Mouse (Mus musculus) liver, embryonic 14.5 days (tissue): ENCODE results near the gene Casp2. TPM values are rescaled to one million over a fixed set of nuclear protein-coding genes. Genes with fewer than 3 reads are reported as not detected.

Source experiments
- ATAC-seq: fragments of 200-750 bp; cut with Nextera tagmentation; 2 replicates; pipeline ENCODE4 v1.8.0; 2017; ENCODE audit warnings: moderate number of reproducible peaks, mild to moderate bottlenecking, moderate library complexity; ENCODE audit not compliant: insufficient read depth
- DNase-seq, 3 experiments: peaks; one replicate each; pipeline ENCODE4 v3.0.0-alpha.2; 2012 to 2013; ENCODE audit warnings: low read depth in 3 of 3, low spot score in 3 of 3
- H3K27ac ChIP-seq: fragments of 300-500 bp; sonication (generic); 2 replicates; pipeline ENCODE4 v1.5.1; 2014; ENCODE audit warnings: moderate library complexity, mild to moderate bottlenecking, control low read depth, inconsistent platforms
- H3K27me3 ChIP-seq: fragments of 300-500 bp; sonication (generic); 2 replicates; pipeline ENCODE4 v1.6.1; 2014; ENCODE audit warnings: mild to moderate bottlenecking, low read length, moderate library complexity; ENCODE audit not compliant: control insufficient read depth, insufficient read depth
- H3K36me3 ChIP-seq: fragments of 300-500 bp; sonication (generic); replicated peaks from 2 replicates; pipeline ENCODE4 v1.6.1; 2014; ENCODE audit warnings: low read depth; ENCODE audit not compliant: control insufficient read depth, insufficient read depth
- H3K4me1 ChIP-seq, 2 experiments: fragments of 200-500 bp in 1 of 2; fragments of 300-500 bp in 1 of 2; sonication (generic) in 1 of 2; replicated peaks; 2 replicates each; pipeline ENCODE4 v1.6.1; 2012 to 2014; ENCODE audit warnings: antibody characterized with exemption in 1 of 2, inconsistent platforms in 1 of 2, low read length in 1 of 2; ENCODE audit not compliant: control insufficient read depth in 2 of 2, insufficient read depth in 2 of 2
- H3K4me2 ChIP-seq: fragments of 300-500 bp; sonication (generic); 2 replicates; pipeline ENCODE4 v1.6.1; 2014; ENCODE audit warnings: low read depth, mild to moderate bottlenecking, control low read depth, moderate library complexity
- H3K4me3 ChIP-seq, 2 experiments: fragments of 200-500 bp in 1 of 2; fragments of 300-500 bp in 1 of 2; sonication (generic) in 1 of 2; 2 replicates each; pipeline ENCODE4 v1.5.1; 2012 to 2014; ENCODE audit warnings: low read depth in 2 of 2, low read length in 2 of 2, mild to moderate bottlenecking in 2 of 2, control low read depth in 1 of 2, inconsistent platforms in 1 of 2, moderate library complexity in 1 of 2; ENCODE audit not compliant: insufficient read depth in 1 of 2
- H3K9ac ChIP-seq: fragments of 300-500 bp; sonication (generic); replicated peaks from 2 replicates; pipeline ENCODE4 v1.6.1; 2014; ENCODE audit warnings: mild to moderate bottlenecking, control low read depth, moderate library complexity
- H3K9me3 ChIP-seq: fragments of 300-500 bp; sonication (generic); 2 replicates; pipeline ENCODE4 v1.6.1; 2016; ENCODE audit warnings: low read length, mixed read lengths; ENCODE audit not compliant: control insufficient read depth
- CTCF ChIP-seq: IDR thresholded peaks from 2 replicates; pipeline ENCODE4 v1.5.1; 2016; ENCODE audit warnings: antibody characterized with exemption, low read depth, control low read depth
- EP300 ChIP-seq: IDR thresholded peaks from 2 replicates; pipeline ENCODE4 v1.6.1; 2016; ENCODE audit warnings: antibody characterized with exemption, low read depth
- WGBS: fragments of 180-500 bp; shearing (Covaris S2); extraction: QIAGEN DNeasy Blood & Tissue Kit; methylation state at CpG from one replicate; pipeline ENCODE4 v1.1.7; 2014; ENCODE audit not compliant: insufficient replicate concordance; 5-methylcytosine and 5-hydroxymethylcytosine counted together
- polyA plus RNA-seq, 2 experiments: library from polyadenylated mRNA; depleted of rRNA in 1 of 2; stranded (reverse) in 1 of 2; unstranded in 1 of 2; fragments of >200 nt; fragmentation: Nextera tagmentation in 1 of 2; extraction: Ambion mirVana in 1 of 2; gene quantifications; 2 replicates each; pipeline versions ENCODE4 v1.2.1 to v1.2.3; 2012 to 2014

Casp2 gene
- polyA plus RNA-seq, 2 experiments, result 21.9 to 26.1 TPM

GRCm38 (mm10) chr6:42247173-42247572, 17.6 kb upstream of the Casp2 start:
- peaks cover 12 to 16% of the 10 kb centered on the region in 2 experiments for H3K4me1 ChIP-seq
- WGBS, result 17% methylated on average over 8 of the region's 8 CpGs
- H3K27me3 ChIP-seq, result no peaks in the 10 kb centered on the region
- no peak overlapping the region for H3K4me2 ChIP-seq
- ATAC-seq, result no peak; the same call in 1 of the 2 replicates
- H3K27ac ChIP-seq, result no peak overlapping the region
- no peaks in the 10 kb centered on the region for H3K9me3 ChIP-seq
- no peaks in the 10 kb centered on the region for H3K36me3 ChIP-seq
- no peak overlapping the region for H3K9ac ChIP-seq
- no peak overlapping the region for H3K4me3 ChIP-seq
- TF ChIP-seq EP300 (no peak), CTCF (no peak)
- DNase-seq, result peak in 1 of 3 experiments; percentile 37

GRCm38 (mm10) chr6:42247981-42248380, 16.8 kb upstream of the Casp2 start:
- no peaks in the 10 kb centered on the region for H3K36me3 ChIP-seq
- H3K4me3 ChIP-seq, result no peak overlapping the region
- H3K4me2 ChIP-seq, result no peak overlapping the region
- H3K27ac ChIP-seq, result no peak overlapping the region
- no peaks in the 10 kb centered on the region for H3K9me3 ChIP-seq
- H3K9ac ChIP-seq, result no peak overlapping the region
- H3K4me1 ChIP-seq, result peaks cover 12 to 16% of the 10 kb centered on the region in 2 experiments
- TF ChIP-seq CTCF, result no peak
- no peak for TF ChIP-seq EP300
- H3K27me3 ChIP-seq, result no peaks in the 10 kb centered on the region
- DNase-seq (no peak), ATAC-seq (no peak)
- 81% methylated on average over 1 of the region's 1 CpGs for WGBS

GRCm38 (mm10) chr6:42251791-42252190, 13.0 kb upstream of the Casp2 start:
- no peak overlapping the region for H3K4me3 ChIP-seq
- H3K36me3 ChIP-seq, result no peaks in the 10 kb centered on the region
- no peaks in the 10 kb centered on the region for H3K27me3 ChIP-seq
- no peak overlapping the region for H3K4me2 ChIP-seq
- H3K9me3 ChIP-seq, result no peaks in the 10 kb centered on the region
- ATAC-seq, result no peak
- no peak for DNase-seq
- H3K27ac ChIP-seq, result no peak overlapping the region
- H3K9ac ChIP-seq, result no peak overlapping the region
- H3K4me1 ChIP-seq, result peaks cover 2 to 5% of the 10 kb centered on the region in 2 experiments; a peak in 3 of 4 replicates
- WGBS, result 62% methylated on average over 4 of the region's 4 CpGs
- TF ChIP-seq EP300 (no peak), CTCF (no peak)

- ATAC-seq, result no peak
Observed at GRCm38 (mm10) chr6:42253103-42253502, 11.7 kb upstream of the Casp2 start.

GRCm38 (mm10) chr6:42257303-42257863, 7.4 kb upstream of the Casp2 start:
- 10% methylated on average over 11 of the region's 11 CpGs for WGBS
- ATAC-seq, result peak; percentile 85
- peaks cover 3 to 11% of the 10 kb centered on the region in 2 experiments; a peak in 2 of 4 replicates for H3K4me1 ChIP-seq
- no peak overlapping the region for H3K27ac ChIP-seq
- TF ChIP-seq EP300 (0 out of 2 replicates have a peak, but pooled peaks have one; percentile 38), CTCF (peak; percentile 87)
- no peak overlapping the region for H3K4me3 ChIP-seq
- H3K4me2 ChIP-seq, result no peak overlapping the region
- no peaks in the 10 kb centered on the region for H3K9me3 ChIP-seq
- no peaks in the 10 kb centered on the region for H3K27me3 ChIP-seq
- H3K9ac ChIP-seq, result no peak overlapping the region
- peak; percentile 53 to 67 (median 63) for DNase-seq
- no peaks in the 10 kb centered on the region for H3K36me3 ChIP-seq

More at GRCm38 (mm10) chr6:42253103-42253502, 11.7 kb upstream of the Casp2 start:
- no peak overlapping the region for H3K9ac ChIP-seq
- H3K36me3 ChIP-seq, result no peaks in the 10 kb centered on the region
- no peaks in the 10 kb centered on the region for H3K9me3 ChIP-seq
- H3K27me3 ChIP-seq, result no peaks in the 10 kb centered on the region
- no peak overlapping the region for H3K4me2 ChIP-seq
- no peak for TF ChIP-seq CTCF
- TF ChIP-seq EP300, result no peak
- H3K4me3 ChIP-seq, result no peak overlapping the region
- no peak for DNase-seq
- peaks cover 3 to 8% of the 10 kb centered on the region in 2 experiments; a peak in 2 of 4 replicates for H3K4me1 ChIP-seq
- WGBS, result 66% methylated on average over 2 of the region's 2 CpGs
- H3K27ac ChIP-seq, result no peak overlapping the region
